Mouse (Mus musculus): Measurements from ENCODE around the gene Sf3a3.

- TF ChIP-seq CTCF (IDR thresholded peaks at IDR 0.05; ENCODE audit: extremely low read depth, insufficient read length, insufficient replicate concordance, low read depth, low read length) (no peak), POLR2A (IDR thresholded peaks at IDR 0.05; ENCODE audit: low read depth, low read length) (no peak)
Observed at GRCm38 (mm10) chr4:124683474-124683873, 31.1 kb upstream of the Sf3a3 start.

Data from small intestine, adult 2 months (tissue).